Comparison of ENCODE assay signal across 11 mouse cellular contexts in genomic region chr7:126464121-126464520, GRCm38 (mm10). TPM values are rescaled to one million over a fixed set of nuclear protein-coding genes. Genes with fewer than 3 reads are reported as not detected.
A peak's percentile ranks its signal among the peaks of the same experiment; 100 is the strongest.
DNase-seq lines count a peak whose midpoint lies in the region; ATAC-seq and TF ChIP-seq lines count a peak whose summit lies in the region.
"Had no signal": no experiment of that assay in that cellular context is flagged by ENCODE, and none has a peak within 500 bp of the region (broad histone marks: within the 10 kb centered on the region; RNA-seq: fewer than 3 reads in every experiment).

No protein-coding gene starts in this region.

- H3K4me1 ChIP-seq in MEL (ENCODE audit: control insufficient read depth in 1 of 2, insufficient read depth in 2 of 2, low read length in 2 of 2): peaks cover 10 to 19% of the 10 kb centered on the region in 2 experiments
- H3K4me1 ChIP-seq in liver, postnatal 0 days (ENCODE audit: insufficient read depth): peaks cover 16% of the 10 kb centered on the region

- H3K4me3 ChIP-seq in MEL (ENCODE audit: control insufficient read depth in 1 of 2, insufficient read depth in 1 of 2, low read depth in 2 of 2, low read length in 2 of 2): no peak overlapping the region
- no peak overlapping the region for H3K4me3 ChIP-seq in liver, postnatal 0 days (ENCODE audit: low read depth, low read length)
- H3K4me3 ChIP-seq: stomach, embryonic 15.5 days had no signal

- H3K9ac ChIP-seq in MEL (ENCODE audit: control insufficient read depth, low read depth, low read length, poor library complexity, severe bottlenecking): peak overlapping the region; percentile 17; the same call in 1 of the 2 replicates
- H3K9ac ChIP-seq in liver, postnatal 0 days (replicated peaks): no peak overlapping the region
- H3K9ac ChIP-seq: stomach, embryonic 15.5 days had no signal

- no peak for TF ChIP-seq EP300 in MEL (IDR thresholded peaks at IDR 0.05; ENCODE audit: low read depth in 1 of 2, low read length in 2 of 2)
- TF ChIP-seq EP300 in liver, postnatal 0 days (IDR thresholded peaks at IDR 0.05; ENCODE audit: low read depth): no peak

- no peak overlapping the region for H3K27ac ChIP-seq in MEL (ENCODE audit: control insufficient read depth, low read depth, low read length)
- H3K27ac ChIP-seq in liver, postnatal 0 days (ENCODE audit: low read depth): no peak overlapping the region
- H3K27ac ChIP-seq: stomach, embryonic 15.5 days had no signal

- 27% methylated on average over 4 of the region's 4 CpGs for WGBS in liver, postnatal 0 days (ENCODE audit: insufficient replicate concordance)

- TF ChIP-seq POLR2A in MEL (IDR thresholded peaks at IDR 0.05; ENCODE audit: control insufficient read depth in 1 of 2, insufficient read depth in 1 of 2, low read depth in 1 of 2, low read length in 2 of 2, poor library complexity in 1 of 2): no peak

- no peaks in the 10 kb centered on the region for H3K27me3 ChIP-seq in MEL (ENCODE audit: control insufficient read depth in 1 of 2, insufficient read depth in 2 of 2, low read length in 2 of 2)
- no peaks in the 10 kb centered on the region for H3K27me3 ChIP-seq in liver, postnatal 0 days (ENCODE audit: insufficient read depth, low read length)
- H3K27me3 ChIP-seq: stomach, embryonic 15.5 days had no signal

- H3K4me2 ChIP-seq in liver, postnatal 0 days (ENCODE audit: low read depth, low read length): no peak overlapping the region
- H3K4me2 ChIP-seq: stomach, embryonic 15.5 days had no signal

- peak; percentile 33; the same call in 1 of the 2 replicates for ATAC-seq in liver, postnatal 0 days
- ATAC-seq: midbrain, embryonic 16.5 days had no signal

- no peak for TF ChIP-seq RAD21 in MEL (IDR thresholded peaks at IDR 0.05; ENCODE audit: low read depth, low read length)

- H3K36me3 ChIP-seq in MEL (ENCODE audit: control insufficient read depth in 1 of 2, insufficient read depth in 2 of 2, low read length in 2 of 2): peaks cover 1 to 17% of the 10 kb centered on the region in 2 experiments; a peak in 3 of 4 replicates
- peaks cover 28% of the 10 kb centered on the region for H3K36me3 ChIP-seq in liver, postnatal 0 days (replicated peaks; ENCODE audit: insufficient read depth, low read length)

- DNase-seq in layer of hippocampus, adult 9-11 months: peak; percentile 50
- no peak for DNase-seq in layer of hippocampus, adult 11-12 months (ENCODE audit: low spot score)
- peak; percentile 63 for DNase-seq in MEL (ENCODE audit: low read depth, low spot score)
- DNase-seq in gastrocnemius, adult 8-10 months (ENCODE audit: low spot score in 2 of 2): peak; percentile 81 to 87
- peak; percentile 44 for DNase-seq in liver, postnatal 0 days
- DNase-seq in urinary bladder, postnatal 4 days (ENCODE audit: low spot score in 2 of 2): no peak
- no peak for DNase-seq in layer of hippocampus, postnatal 10 days (ENCODE audit: low spot score in 2 of 2)
- DNase-seq in embryo, embryonic 11 days: no peak
- DNase-seq: kidney, adult 9 months had no signal

- no peak for TF ChIP-seq CTCF in MEL (IDR thresholded peaks at IDR 0.05 in 2 of 3, conservative IDR thresholded peaks at IDR 0.05 in 1 of 3; ENCODE audit: control insufficient read depth in 1 of 3, insufficient read depth in 1 of 3, low read depth in 2 of 3, low read length in 3 of 3, poor library complexity in 1 of 3, severe bottlenecking in 1 of 3)
- TF ChIP-seq CTCF in liver, postnatal 0 days (IDR thresholded peaks at IDR 0.05; ENCODE audit: low read depth): no peak

- no peaks in the 10 kb centered on the region for H3K9me3 ChIP-seq in MEL (replicated peaks; ENCODE audit: insufficient read depth, low read length)
- H3K9me3 ChIP-seq in liver, postnatal 0 days (ENCODE audit: low read length): no peaks in the 10 kb centered on the region
- H3K9me3 ChIP-seq: stomach, embryonic 15.5 days had no signal

- H3K79me2 ChIP-seq in MEL (ENCODE audit: control insufficient read depth, insufficient read depth, low read length, poor library complexity): no peaks in the 10 kb centered on the region

TF ChIP-seq in MEL, 35 proteins besides CTCF, POLR2A, EP300 and RAD21:
- TF ChIP-seq KAT2A (conservative IDR thresholded peaks at IDR 0.05; ENCODE audit: low read depth, low read length): no peak
- TF ChIP-seq TAL1 (IDR thresholded peaks at IDR 0.05; ENCODE audit: low read length): no peak
- TF ChIP-seq RCOR1 (IDR thresholded peaks at IDR 0.05; ENCODE audit: low read depth, low read length): no peak
- no peak for TF ChIP-seq MYC (IDR thresholded peaks at IDR 0.05; ENCODE audit: low read depth, low read length)
- no peak for TF ChIP-seq NRF1 (IDR thresholded peaks at IDR 0.05; ENCODE audit: insufficient read depth, low read depth, low read length, poor library complexity, severe bottlenecking)
- no peak for TF ChIP-seq SIN3A (IDR thresholded peaks at IDR 0.05; ENCODE audit: low read length)
- TF ChIP-seq SMC3 (IDR thresholded peaks at IDR 0.05; ENCODE audit: low read depth, low read length): no peak
- no peak for TF ChIP-seq BHLHE40 (IDR thresholded peaks at IDR 0.05; ENCODE audit: borderline replicate concordance, low read depth, low read length)
- no peak for TF ChIP-seq ZNF384 (IDR thresholded peaks at IDR 0.05; ENCODE audit: low read depth, low read length)
- TF ChIP-seq CHD2 (IDR thresholded peaks at IDR 0.05; ENCODE audit: low read length): no peak
- no peak for TF ChIP-seq POLR2AphosphoS5 (IDR thresholded peaks at IDR 0.05; ENCODE audit: borderline replicate concordance, low read depth, low read length)
- no peak for TF ChIP-seq POLR2AphosphoS2 (IDR thresholded peaks at IDR 0.05; ENCODE audit: low read length)
- TF ChIP-seq USF2 (IDR thresholded peaks at IDR 0.05; ENCODE audit: borderline replicate concordance in 1 of 2, insufficient read depth in 1 of 2, low read depth in 1 of 2, low read length in 2 of 2): no peak
- no peak for TF ChIP-seq E2F4 (IDR thresholded peaks at IDR 0.05; ENCODE audit: borderline replicate concordance, low read depth, low read length)
- no peak for TF ChIP-seq NELFE (IDR thresholded peaks at IDR 0.05; ENCODE audit: low read depth, low read length)

RNA-seq across cellular contexts. Expression of gene Atp2a1, which starts 1.2 kb away (rescaled TPM):
- 0.04 and 0.20 TPM in 2 replicates for total RNA-seq in MEL (2012; rRNA removed)
- polyA plus RNA-seq in MEL (2012; ENCODE audit: insufficient read depth in 1 of 2, insufficient read length in 2 of 2, low read depth in 1 of 2, low replicate concordance in 2 of 2, missing spikeins in 1 of 2): under 1 TPM in 1 of 2 experiments, not detected in 1; 0.47 TPM
- over 10,000 TPM; 27,209 to 31,432 (median 30,252) TPM for total RNA-seq in gastrocnemius, adult 8-10 months (2022)
- polyA plus RNA-seq in liver, postnatal 0 days (2015; fragmentation: Nextera tagmentation; extraction: Ambion mirVana): 2.2 and 34.1 TPM in 2 replicates
- total RNA-seq in layer of hippocampus, postnatal 10 days (2021): under 1 TPM; 0.09 to 0.58 TPM

RNA-seq across cellular contexts. Expression of gene Sh2b1, which starts 11.1 kb away (rescaled TPM):
- total RNA-seq in MEL (2012; rRNA removed): 11.8 and 13.1 TPM in 2 replicates
- 10 to 100 TPM in 1 of 2 experiments, not detected in 1; 48.9 TPM for polyA plus RNA-seq in MEL (2012; ENCODE audit: insufficient read depth in 1 of 2, insufficient read length in 2 of 2, low read depth in 1 of 2, low replicate concordance in 2 of 2, missing spikeins in 1 of 2)
- total RNA-seq in gastrocnemius, adult 8-10 months (2022): 10 to 100 TPM; 45.9 to 57.4 (median 49.0) TPM
- 13.5 and 13.7 TPM in 2 replicates for polyA plus RNA-seq in liver, postnatal 0 days (2015; fragmentation: Nextera tagmentation; extraction: Ambion mirVana)
- 10 to 100 TPM; 68.1 to 69.6 TPM for total RNA-seq in layer of hippocampus, postnatal 10 days (2021)

RNA-seq across cellular contexts. Expression of gene Tufm, which starts 23.0 kb away (rescaled TPM):
- total RNA-seq in MEL (2012; rRNA removed): 224 and 244 TPM in 2 replicates
- 100 to 1,000 TPM in 1 of 2 experiments, not detected in 1; 397 TPM for polyA plus RNA-seq in MEL (2012; ENCODE audit: insufficient read depth in 1 of 2, insufficient read length in 2 of 2, low read depth in 1 of 2, low replicate concordance in 2 of 2, missing spikeins in 1 of 2)
- 100 to 1,000 TPM; 116 to 151 (median 137) TPM for total RNA-seq in gastrocnemius, adult 8-10 months (2022)
- polyA plus RNA-seq in liver, postnatal 0 days (2015; fragmentation: Nextera tagmentation; extraction: Ambion mirVana): 57.6 and 57.7 TPM in 2 replicates
- 100 to 1,000 TPM in 1 of 2 experiments, 10 to 100 TPM in 1; 88.2 to 106 TPM for total RNA-seq in layer of hippocampus, postnatal 10 days (2021)

RNA-seq across cellular contexts. Expression of gene Rabep2, which starts 35.6 kb away (rescaled TPM):
- total RNA-seq in MEL (2012; rRNA removed): 12.9 and 15.2 TPM in 2 replicates
- 10 to 100 TPM in 1 of 2 experiments, not detected in 1; 16.2 TPM for polyA plus RNA-seq in MEL (2012; ENCODE audit: insufficient read depth in 1 of 2, insufficient read length in 2 of 2, low read depth in 1 of 2, low replicate concordance in 2 of 2, missing spikeins in 1 of 2)
- 10 to 100 TPM; 10.5 to 19.2 (median 15.1) TPM for total RNA-seq in gastrocnemius, adult 8-10 months (2022)
- 7.1 and 7.2 TPM in 2 replicates for polyA plus RNA-seq in liver, postnatal 0 days (2015; fragmentation: Nextera tagmentation; extraction: Ambion mirVana)
- total RNA-seq in layer of hippocampus, postnatal 10 days (2021): 10 to 100 TPM; 10.8 to 13.1 TPM

RNA-seq across cellular contexts. Expression of gene Atxn2l, which starts 39.1 kb away (rescaled TPM):
- 40.8 and 52.1 TPM in 2 replicates for total RNA-seq in MEL (2012; rRNA removed)
- polyA plus RNA-seq in MEL (2012; ENCODE audit: insufficient read depth in 1 of 2, insufficient read length in 2 of 2, low read depth in 1 of 2, low replicate concordance in 2 of 2, missing spikeins in 1 of 2): 100 to 1,000 TPM; 218 to 821 TPM
- 10 to 100 TPM; 25.4 to 32.4 (median 29.9) TPM for total RNA-seq in gastrocnemius, adult 8-10 months (2022)
- polyA plus RNA-seq in liver, postnatal 0 days (2015; fragmentation: Nextera tagmentation; extraction: Ambion mirVana): 12.0 and 13.6 TPM in 2 replicates
- 100 to 1,000 TPM; 118 to 123 TPM for total RNA-seq in layer of hippocampus, postnatal 10 days (2021)

Comparison
In these comparisons a context has a peak if more than half of its experiments do, and no peak if none do; other contexts are left out.
1. DNase-seq: peak in layer of hippocampus, adult 9-11 months (single experiment), MEL (single experiment), gastrocnemius, adult 8-10 months (2 of 2) and liver, postnatal 0 days (single experiment); none in layer of hippocampus, adult 11-12 months (single experiment), urinary bladder, postnatal 4 days (0 of 2), layer of hippocampus, postnatal 10 days (0 of 2) and embryo, embryonic 11 days (single experiment).
2. RNA of gene Atp2a1, which starts 1.2 kb away (total RNA-seq): 27,209 to 31,432 TPM in gastrocnemius, adult 8-10 months; 0.09 to 0.58 TPM in layer of hippocampus, postnatal 10 days and 0.04 to 0.20 TPM in MEL; every median in the first group is over 1,000 times any median in the second.